Mouse (Mus musculus) kidney, embryonic 14.5 days (tissue): ENCODE results near the gene Rbks. TPM values are rescaled to one million over a fixed set of nuclear protein-coding genes. Genes with fewer than 3 reads are reported as not detected.
"Not testable (repeated sequence)": the region's sequence is repeated elsewhere in the genome, so short reads cannot be mapped to it uniquely, and the experiment has no call there.

ENCODE experiments used
- ATAC-seq: fragments of 200-750 bp; cut with Nextera tagmentation; 2 replicates; pipeline ENCODE4 v1.8.0; 2017; ENCODE audit warnings: moderate number of reproducible peaks, mild to moderate bottlenecking, moderate TSS enrichment, moderate library complexity; ENCODE audit not compliant: low FRiP score, low TSS enrichment
- H3K27ac ChIP-seq: fragments of 300-500 bp; sonication (generic); 2 replicates; pipeline ENCODE4 v1.5.1; 2014; ENCODE audit warnings: low read depth, mild to moderate bottlenecking, low read length, moderate library complexity, mixed read lengths
- H3K27me3 ChIP-seq: fragments of 300-500 bp; sonication (generic); 2 replicates; pipeline ENCODE4 v1.6.1; 2014; ENCODE audit warnings: mild to moderate bottlenecking, low read length; ENCODE audit not compliant: control insufficient read depth, insufficient read depth
- H3K36me3 ChIP-seq: fragments of 300-500 bp; sonication (generic); 2 replicates; pipeline ENCODE4 v1.6.1; 2014; ENCODE audit warnings: low read length, mixed read lengths; ENCODE audit not compliant: control insufficient read depth, insufficient read depth
- H3K4me1 ChIP-seq: fragments of 300-500 bp; sonication (generic); 2 replicates; pipeline ENCODE4 v1.6.1; 2014; ENCODE audit warnings: low read length, mixed read lengths; ENCODE audit not compliant: control insufficient read depth, insufficient read depth
- H3K4me2 ChIP-seq: fragments of 300-500 bp; sonication (generic); replicated peaks from 2 replicates; pipeline ENCODE4 v1.6.1; 2014; ENCODE audit warnings: low read depth, mild to moderate bottlenecking, low read length
- H3K4me3 ChIP-seq: fragments of 300-500 bp; sonication (generic); 2 replicates; pipeline ENCODE4 v1.5.1; 2014; ENCODE audit warnings: mild to moderate bottlenecking, low read length
- H3K9ac ChIP-seq: fragments of 300-500 bp; sonication (generic); 2 replicates; pipeline ENCODE4 v1.6.1; 2014; ENCODE audit warnings: low read depth, mild to moderate bottlenecking, low read length, moderate library complexity
- H3K9me3 ChIP-seq: fragments of 300-500 bp; sonication (generic); 2 replicates; pipeline ENCODE4 v1.6.1; 2016; ENCODE audit warnings: low read length; ENCODE audit not compliant: control insufficient read depth
- WGBS: fragments of 180-500 bp; shearing (Covaris S2); extraction: QIAGEN DNeasy Blood & Tissue Kit; methylation state at CpG from one replicate; pipeline ENCODE4 v1.1.7; 2014; 5-methylcytosine and 5-hydroxymethylcytosine counted together
- polyA plus RNA-seq: library from polyadenylated mRNA; unstranded; fragments of >200 nt; fragmentation: Nextera tagmentation; extraction: Ambion mirVana; gene quantifications from 2 replicates; pipeline ENCODE4 v1.2.1, GENCODE M21; 2014

The Rbks gene
- polyA plus RNA-seq, 1 experiment from 2014 or later = 3.2 TPM

DNA sequence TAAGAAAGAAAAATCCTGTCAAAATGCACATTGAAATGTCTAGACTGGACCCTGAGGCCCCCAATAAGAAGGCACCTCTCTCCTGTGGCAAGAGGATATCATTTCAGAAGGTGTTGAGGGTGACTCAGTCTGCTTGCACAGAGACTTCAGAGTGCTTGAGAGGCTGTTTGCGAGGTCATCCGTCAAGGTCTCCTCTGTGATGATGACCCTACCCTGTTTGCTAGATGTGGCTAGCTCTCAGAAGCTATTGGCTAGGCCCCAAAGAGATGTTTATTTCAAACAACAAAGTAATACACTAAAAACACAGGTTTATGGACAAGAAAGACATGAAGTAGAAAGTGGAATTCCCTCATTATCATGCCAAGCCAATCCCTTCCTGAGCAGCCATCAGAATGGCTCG is 55.1 kb downstream of the Rbks start:
- Histone ChIP-seq H3K27me3 (no peaks in the 10 kb centered on the region), H3K27ac (no peak overlapping the region), H3K4me1 (no peaks in the 10 kb centered on the region), H3K36me3 (no peaks in the 10 kb centered on the region; the same call in 1 of the 2 replicates), H3K4me3 (no peak overlapping the region), H3K9ac (no peak overlapping the region), H3K4me2 (no peak overlapping the region), H3K9me3 (no peaks in the 10 kb centered on the region)
- no peak for ATAC-seq
- 91% methylated on average over 3 of the region's 3 CpGs for whole genome bisulfite sequencing

DNA sequence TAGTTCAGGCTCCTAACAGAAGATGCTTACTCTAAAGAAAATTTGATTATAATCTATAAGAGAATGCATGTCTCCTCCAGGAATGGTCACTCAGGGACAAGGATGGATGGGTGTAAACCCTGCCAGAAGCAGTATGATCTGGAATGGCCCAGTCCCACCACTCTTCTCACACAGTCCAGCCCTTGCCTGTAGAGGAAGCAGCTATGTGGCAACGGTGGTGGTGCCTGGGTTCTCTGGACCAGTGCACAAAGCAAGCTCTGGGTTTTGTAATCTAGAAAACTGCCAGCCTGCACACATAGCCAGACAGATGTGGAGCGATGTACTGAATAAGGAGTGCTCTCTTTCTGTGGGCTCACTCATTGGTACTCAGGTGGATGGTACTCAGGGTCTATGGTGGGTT is 56.9 kb downstream of the Rbks start:
- Histone ChIP-seq H3K9me3 (no peaks in the 10 kb centered on the region), H3K27ac (no peak overlapping the region), H3K27me3 (no peaks in the 10 kb centered on the region), H3K4me1 (peaks cover 5% of the 10 kb centered on the region), H3K4me2 (no peak overlapping the region), H3K4me3 (no peak overlapping the region), H3K36me3 (no peaks in the 10 kb centered on the region; the same call in 1 of the 2 replicates), H3K9ac (no peak overlapping the region)
- 89% methylated on average over 2 of the region's 2 CpGs for WGBS
- ATAC-seq = no peak

DNA sequence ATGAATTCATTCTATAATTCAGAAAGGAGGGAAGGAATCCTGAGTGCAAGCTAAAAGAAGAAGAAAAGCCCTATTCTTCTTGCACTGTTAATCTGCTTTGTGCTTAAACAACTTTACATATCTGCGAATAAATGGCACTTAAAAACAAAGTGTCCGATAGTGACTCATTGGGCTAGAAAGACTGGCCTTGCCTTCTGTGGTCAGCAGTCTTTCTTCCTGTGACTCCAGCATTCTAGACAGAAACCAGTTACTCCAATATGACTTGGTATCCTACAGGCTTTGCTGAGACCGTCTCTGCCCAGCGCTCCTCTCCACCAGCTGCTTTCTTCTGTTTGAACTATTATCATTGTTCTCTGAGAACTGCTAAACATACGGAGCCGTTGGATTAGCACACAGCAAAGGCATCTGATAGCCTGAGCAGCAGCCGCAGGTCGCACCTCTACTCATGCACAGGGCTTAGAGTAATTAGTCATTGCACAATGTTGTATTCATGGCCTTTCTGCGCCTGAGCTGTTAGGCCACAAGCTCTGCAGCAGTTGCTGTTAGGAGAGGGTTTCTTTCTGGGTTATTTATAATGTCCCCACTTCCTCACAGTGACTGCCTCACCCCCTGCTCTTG is 60.7 kb downstream of the Rbks start:
- ATAC-seq = no peak
- Histone ChIP-seq H3K4me3 (no peak overlapping the region), H3K4me2 (no peak overlapping the region), H3K9me3 (no peaks in the 10 kb centered on the region), H3K27me3 (no peaks in the 10 kb centered on the region), H3K27ac (no peak overlapping the region), H3K36me3 (no peaks in the 10 kb centered on the region; the same call in 1 of the 2 replicates), H3K9ac (no peak overlapping the region), H3K4me1 (peaks cover 9% of the 10 kb centered on the region)
- 67% methylated on average over 9 of the region's 9 CpGs for WGBS

DNA sequence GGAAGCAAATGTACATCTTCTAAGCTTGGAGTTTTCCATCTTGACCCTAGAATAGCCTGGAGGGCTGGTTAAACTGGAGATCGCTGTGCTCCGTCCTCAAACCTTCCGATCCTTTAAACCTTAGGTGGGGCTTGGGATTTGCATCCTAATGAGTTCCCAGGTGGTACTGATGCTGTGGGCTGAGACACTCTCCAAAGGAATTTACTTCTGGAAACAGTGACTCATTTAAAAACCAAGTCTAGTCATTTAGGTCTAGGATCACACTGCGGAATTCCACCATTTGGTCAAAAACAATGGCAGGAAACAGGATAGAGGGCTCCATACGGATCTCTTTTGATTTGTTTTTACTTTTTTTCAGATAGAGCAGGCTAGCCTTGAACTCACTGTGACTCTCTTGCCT is 62.7 kb downstream of the Rbks start:
- Histone ChIP-seq H3K27ac (no peak overlapping the region; the same call in 1 of the 2 replicates), H3K4me1 (peaks cover 12% of the 10 kb centered on the region), H3K27me3 (no peaks in the 10 kb centered on the region), H3K4me2 (no peak overlapping the region), H3K4me3 (no peak overlapping the region), H3K9me3 (no peaks in the 10 kb centered on the region), H3K36me3 (no peaks in the 10 kb centered on the region), H3K9ac (no peak overlapping the region)
- ATAC-seq = no peak
- WGBS = 78% methylated on average over 5 of the region's 5 CpGs

DNA sequence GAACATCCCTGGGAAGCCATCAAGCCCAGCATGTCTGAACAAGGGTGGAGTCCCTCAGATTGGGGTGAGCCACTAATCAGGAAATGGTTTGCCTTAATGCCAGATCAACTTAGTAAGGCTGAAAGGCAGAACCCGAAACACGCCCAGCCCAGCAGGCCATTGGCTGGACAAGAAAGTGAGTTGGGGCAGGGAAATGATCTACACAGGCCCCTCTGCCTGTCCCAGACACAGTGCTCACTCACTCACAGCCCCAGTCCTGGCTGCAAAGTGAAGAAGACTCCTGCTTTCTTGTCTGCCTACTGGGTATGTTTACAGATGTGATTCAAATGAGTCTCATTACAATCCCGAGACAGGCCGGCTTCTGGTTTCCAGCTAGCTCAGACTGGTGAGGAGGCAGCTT is 63.3 kb downstream of the Rbks start:
- Histone ChIP-seq H3K9ac (no peak overlapping the region), H3K27me3 (no peaks in the 10 kb centered on the region), H3K9me3 (no peaks in the 10 kb centered on the region), H3K27ac (no peak overlapping the region), H3K4me2 (no peak overlapping the region), H3K4me1 (peaks cover 12% of the 10 kb centered on the region), H3K4me3 (no peak overlapping the region), H3K36me3 (no peaks in the 10 kb centered on the region)
- ATAC-seq = no peak
- 67% methylated on average over 4 of the region's 4 CpGs for WGBS

DNA sequence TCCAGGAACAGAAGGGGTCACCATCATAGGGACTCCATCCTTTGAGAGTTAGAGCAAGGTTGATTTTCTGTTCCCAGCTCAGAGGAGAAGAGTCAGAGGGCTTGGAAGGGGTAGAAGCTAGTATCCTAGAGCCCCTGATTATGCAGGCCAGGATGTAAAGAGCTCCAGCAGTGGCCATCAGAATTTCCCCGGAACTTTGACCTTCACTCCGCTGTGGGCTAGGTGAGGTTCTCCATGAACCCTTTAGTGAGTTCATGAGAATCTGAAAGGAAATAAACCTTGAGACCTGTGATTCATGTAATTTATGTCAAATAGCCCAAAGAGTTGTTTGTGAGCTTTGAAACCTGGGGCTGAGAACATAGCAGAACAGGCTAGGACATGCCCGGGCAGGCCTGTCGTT is 66.3 kb downstream of the Rbks start:
- H3K27me3 ChIP-seq, H3K9me3 ChIP-seq, H3K27ac ChIP-seq, H3K9ac ChIP-seq, H3K36me3 ChIP-seq, ATAC-seq, H3K4me3 ChIP-seq, H3K4me2 ChIP-seq: not testable (repeated sequence)
- WGBS = 88% methylated on average over 4 of the region's 4 CpGs
- peaks cover 19% of the 10 kb centered on the region for H3K4me1 ChIP-seq

DNA sequence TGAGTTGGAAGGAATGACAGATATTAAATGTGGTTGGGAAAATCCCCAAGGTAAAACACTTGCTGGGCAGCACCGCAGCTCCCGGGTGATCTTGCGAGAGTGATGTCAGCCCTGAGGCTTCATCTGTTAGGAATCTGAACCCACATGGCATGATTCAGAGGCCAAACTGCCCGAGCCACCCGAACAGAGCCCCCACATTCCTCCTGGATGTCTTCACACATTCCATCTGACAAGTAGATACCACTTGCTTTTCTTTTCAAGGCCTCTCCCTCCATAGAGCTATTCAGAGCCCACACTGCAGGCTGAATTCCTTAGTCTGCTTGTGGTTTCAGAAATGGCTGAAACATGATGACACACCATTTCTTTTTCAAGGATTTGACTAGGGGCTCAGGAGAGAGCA is 67.4 kb downstream of the Rbks start:
- Histone ChIP-seq H3K9ac (no peak overlapping the region), H3K4me1 (peaks cover 17% of the 10 kb centered on the region), H3K9me3 (no peaks in the 10 kb centered on the region), H3K36me3 (no peaks in the 10 kb centered on the region), H3K27ac (peak overlapping the region; percentile 14; the same call in 1 of the 2 replicates), H3K4me2 (no peak overlapping the region), H3K27me3 (no peaks in the 10 kb centered on the region), H3K4me3 (no peak overlapping the region)
- ATAC-seq = no peak
- 52% methylated on average over 5 of the region's 5 CpGs for WGBS

DNA sequence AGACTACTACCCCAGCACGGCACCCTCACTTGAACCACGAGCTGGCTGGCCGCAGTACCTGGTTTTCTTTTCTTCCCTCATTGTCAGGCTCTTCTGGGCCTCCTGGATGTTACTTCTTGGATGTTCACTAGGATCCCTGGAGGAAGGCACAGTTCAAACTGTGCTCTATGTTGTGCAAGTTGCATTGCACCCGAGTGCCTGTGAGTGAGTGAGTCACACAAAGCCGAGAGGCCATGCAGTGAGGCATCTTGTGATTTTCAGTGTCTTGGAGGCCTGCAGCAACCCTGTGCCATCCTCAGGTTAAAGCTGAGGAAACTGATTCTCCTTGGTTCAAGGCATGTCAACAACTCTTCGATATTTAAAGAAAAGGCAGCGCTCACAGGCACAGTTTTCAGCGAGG is 68.9 kb downstream of the Rbks start:
- no peaks in the 10 kb centered on the region for H3K9me3 ChIP-seq
- H3K4me2 ChIP-seq = no peak overlapping the region
- H3K36me3 ChIP-seq = no peaks in the 10 kb centered on the region
- H3K27ac ChIP-seq = no peak overlapping the region
- H3K27me3 ChIP-seq = no peaks in the 10 kb centered on the region
- no peak overlapping the region for H3K9ac ChIP-seq
- ATAC-seq = no peak
- peaks cover 14% of the 10 kb centered on the region for H3K4me1 ChIP-seq
- WGBS = 81% methylated on average over 8 of the region's 8 CpGs
- H3K4me3 ChIP-seq = no peak overlapping the region

DNA sequence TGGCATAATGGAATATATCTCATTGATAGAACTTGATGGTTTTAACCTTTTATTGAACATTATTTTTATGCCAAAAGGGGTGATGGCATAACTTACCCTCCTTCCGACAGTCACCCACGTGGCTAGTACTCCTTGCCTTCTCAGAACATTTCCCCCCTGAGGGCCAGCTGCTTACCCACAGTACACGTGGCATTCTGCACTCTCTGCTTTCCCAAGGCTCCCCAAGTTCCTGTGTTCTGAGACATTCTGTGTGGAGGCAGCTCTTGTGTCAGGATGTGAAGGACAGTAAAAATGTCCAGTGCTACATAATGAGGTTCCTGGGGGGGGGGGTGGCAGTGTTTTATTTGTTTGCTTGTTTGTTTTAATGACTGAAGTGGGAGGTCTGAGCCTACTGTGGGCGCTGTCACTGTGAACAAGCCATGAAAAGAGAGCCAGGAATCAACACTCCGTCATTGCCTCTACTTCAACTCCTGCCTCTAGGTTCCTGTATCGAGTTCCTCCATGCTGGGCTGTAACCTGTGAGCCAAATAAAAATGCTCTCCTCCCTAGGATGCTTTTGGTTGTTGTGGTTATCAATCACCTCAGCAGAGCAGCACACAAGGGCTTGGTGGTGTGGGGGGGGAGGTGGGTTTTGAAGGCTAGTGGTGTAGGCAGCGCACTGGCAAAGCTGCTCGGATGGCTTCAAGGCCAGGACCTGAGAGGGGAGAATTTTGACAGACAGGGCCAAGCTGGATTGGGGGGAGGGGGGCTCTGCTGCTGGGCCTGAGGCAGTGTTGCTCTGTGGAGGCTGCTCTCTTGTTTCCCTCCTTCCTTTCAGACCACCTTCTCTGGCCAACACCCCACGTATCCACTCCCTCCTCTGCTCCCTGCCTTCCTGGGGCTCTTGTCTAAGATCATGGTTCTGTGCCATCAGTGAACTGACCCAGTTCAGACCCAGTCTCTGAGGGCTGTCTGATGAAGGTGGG is 69.6 kb downstream of the Rbks start:
- no peak overlapping the region for H3K9ac ChIP-seq
- WGBS = 32% methylated on average over 9 of the region's 9 CpGs
- no peak overlapping the region for H3K4me3 ChIP-seq
- H3K9me3 ChIP-seq = no peaks in the 10 kb centered on the region
- ATAC-seq = peak; percentile 72
- H3K4me1 ChIP-seq = peaks cover 14% of the 10 kb centered on the region
- H3K27me3 ChIP-seq = no peaks in the 10 kb centered on the region
- no peak overlapping the region for H3K4me2 ChIP-seq
- no peaks in the 10 kb centered on the region for H3K36me3 ChIP-seq
- H3K27ac ChIP-seq = peak overlapping the region; percentile 52; the same call in 1 of the 2 replicates
